Mouse (Mus musculus): ENCODE results near the gene Dctn1. TPM values are rescaled to one million over a fixed set of nuclear protein-coding genes. Genes with fewer than 3 reads are reported as not detected.

Dctn1 gene
- total RNA-seq, 2 experiments from 2014 or later, result 137 to 139 TPM

DNA sequence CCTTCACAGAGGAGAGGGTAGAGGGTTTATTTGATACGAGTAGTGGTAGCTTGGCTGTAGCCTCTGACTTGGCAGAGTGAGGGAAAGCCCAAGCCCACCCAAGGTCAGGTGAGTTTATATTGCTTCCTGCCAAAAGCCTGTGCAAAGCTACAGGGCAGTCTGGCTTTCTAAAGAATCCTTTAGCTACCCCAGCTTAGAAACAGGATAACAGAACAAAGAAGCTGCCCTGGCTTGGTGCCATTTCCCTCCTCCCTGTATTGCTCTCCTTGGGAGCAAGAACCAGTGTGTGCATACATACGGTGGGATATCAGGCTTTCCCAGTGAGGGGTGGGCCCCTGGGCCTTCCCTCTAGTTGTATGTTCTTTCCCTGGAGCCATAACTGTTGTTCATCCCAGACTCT is 44.8 kb downstream of the Dctn1 start:
- DNase-seq, result no peak
- intact Hi-C loops (cut with DNase I), result no loop called here

DNA sequence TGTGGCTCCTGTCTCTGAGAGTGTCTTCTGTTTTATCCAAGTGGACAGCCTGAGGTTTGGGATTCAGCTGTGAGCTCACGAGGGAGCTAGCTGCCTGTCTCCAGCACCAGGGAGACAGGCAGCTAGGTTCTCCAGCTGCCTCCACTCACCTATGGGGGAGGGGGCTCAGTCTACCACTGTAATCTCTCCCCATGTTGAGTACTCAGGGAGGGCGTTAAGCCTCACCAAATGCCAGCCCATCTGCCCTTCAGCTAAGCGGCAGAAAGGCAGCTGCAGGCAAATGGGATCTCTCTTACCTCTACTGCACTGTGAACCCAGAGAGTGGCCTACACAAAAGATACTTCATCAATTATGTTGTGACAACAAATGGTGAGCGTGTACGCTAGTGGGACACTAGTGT is 45.8 kb downstream of the Dctn1 start:
- intact Hi-C loops (cut with DNase I), result no loop called here
- no peak for DNase-seq

DNA sequence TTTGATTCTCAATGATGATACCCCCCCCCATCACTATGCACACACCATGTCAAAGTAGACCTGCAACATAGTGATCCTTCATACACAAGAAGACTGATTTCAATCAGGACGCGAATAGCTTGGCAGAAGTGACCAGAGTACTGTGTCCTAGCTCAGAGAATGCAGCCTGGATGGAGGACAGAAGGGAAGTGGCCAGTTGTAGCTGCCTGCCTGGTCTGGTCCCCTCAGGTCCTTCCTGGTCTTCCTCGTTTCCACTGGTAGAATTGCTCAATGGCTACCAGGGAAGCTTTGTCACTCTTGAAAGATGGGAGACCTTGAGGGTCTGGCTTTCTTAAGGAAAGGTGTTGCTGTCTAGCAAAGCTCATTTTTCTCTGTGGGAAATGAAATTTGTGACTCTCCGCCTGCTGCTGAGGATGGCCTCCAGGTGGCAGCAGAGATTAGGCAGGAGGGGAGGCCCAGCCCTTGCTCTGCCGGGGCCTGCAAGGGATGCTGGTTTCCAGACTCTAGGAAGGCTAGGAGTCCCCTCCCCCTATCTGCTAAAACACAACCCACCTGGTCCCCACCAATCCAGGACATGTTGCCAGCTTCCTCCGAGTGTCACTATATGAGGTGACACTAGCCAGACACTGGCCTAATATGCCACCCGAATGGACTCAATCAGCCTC is 49.4 kb downstream of the Dctn1 start:
- intact Hi-C loops (cut with DNase I), result loop anchor here (1.0 to 2.0 kb wide), 4 partner anchors 54 to 458 kb away; no protein-coding TSS in a partner anchor
- DNase-seq, result peak; percentile 69 to 73

DNA sequence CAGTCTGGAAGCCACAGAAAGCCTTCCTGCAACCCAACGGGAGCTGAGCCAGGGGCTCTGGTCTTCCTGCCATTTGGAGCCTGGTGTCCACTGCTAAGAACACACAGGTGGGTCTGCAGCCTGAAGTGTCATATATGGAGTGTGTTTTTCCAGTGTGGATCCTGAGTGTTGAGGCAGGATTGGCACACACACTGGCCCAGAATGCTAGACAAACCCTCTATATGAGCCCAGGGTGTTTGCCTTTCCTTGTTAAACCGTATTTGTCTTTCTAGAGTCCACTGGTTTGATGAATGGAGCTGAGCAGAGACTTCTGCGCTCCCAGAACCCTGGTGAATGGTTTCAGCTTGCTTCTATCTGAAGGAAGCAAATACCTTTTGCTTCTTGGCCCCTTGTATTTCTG is 54.1 kb downstream of the Dctn1 start, which contains the start of gene Slc4a5:
Gene Slc4a5, plus strand, starts transcription at position 15 of the 400 bp plus-strand sequence.
- intact Hi-C loops (cut with DNase I), result no loop called here
- no peak for DNase-seq

DNA sequence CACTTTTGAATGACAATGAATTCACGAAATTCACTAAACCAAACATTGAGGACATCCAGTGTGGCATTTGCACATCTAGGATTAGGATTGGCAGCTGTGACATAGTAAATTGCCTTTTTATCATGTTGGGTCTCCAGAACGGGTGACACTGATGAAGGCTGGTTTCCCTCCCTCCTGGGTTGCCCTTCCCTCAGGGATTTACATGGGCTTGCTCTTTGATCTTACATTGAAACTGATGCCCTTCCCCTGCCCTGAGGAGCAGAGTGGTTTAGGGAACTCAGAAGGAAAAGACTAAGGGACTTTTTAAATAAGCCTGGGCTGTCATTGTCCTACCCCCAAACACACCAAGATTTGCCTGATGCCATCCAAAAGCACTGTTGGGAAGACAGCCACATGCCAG is 65.8 kb downstream of the Dctn1 start:
- DNase-seq, result no peak
- intact Hi-C loops (cut with DNase I), result no loop called here

DNA sequence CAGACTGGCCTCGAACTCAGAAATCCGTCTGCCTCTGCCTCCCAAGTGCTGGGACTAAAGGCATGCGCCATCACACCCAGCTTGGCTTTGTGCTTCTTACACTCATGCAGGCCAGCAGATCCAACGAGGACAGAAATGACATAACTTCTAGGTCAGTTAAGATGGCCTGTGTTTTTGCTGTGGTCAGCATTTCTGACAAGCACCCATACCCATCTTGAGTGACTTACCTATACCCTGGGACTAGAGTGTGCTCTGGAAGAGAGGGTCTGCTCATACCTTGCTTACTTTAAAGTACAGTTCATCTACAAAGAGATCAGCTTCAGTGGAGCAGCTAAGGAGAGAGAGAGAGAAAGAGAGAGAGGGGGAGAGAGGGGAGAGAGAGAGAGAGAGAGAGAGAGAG is 67.6 kb downstream of the Dctn1 start:
- no peak for DNase-seq
- intact Hi-C loops (cut with DNase I), result no loop called here

DNA sequence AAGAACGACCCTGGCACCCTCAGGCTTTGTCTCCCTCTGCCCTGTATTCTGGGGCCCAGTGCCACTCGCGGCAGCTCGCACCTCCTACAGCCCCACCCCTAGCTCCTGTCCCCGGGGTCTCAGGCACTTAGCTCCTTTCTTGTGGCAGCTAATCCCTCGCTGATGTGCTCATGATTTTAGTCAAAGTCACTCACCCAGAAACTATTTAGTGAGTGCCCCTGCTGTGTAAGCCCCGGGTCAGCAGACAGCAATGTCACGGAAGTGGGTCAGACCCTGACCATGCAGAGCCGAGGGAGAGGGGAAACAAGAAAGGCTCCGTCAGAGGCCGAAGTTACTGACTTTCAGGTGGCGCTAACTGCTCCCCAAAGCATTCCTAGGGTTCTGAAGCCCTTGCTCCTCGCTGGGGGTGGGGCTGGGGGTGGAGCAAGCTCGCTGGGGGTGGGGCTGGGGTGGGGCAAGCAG is 68.6 kb downstream of the Dctn1 start:
- no peak for DNase-seq
- intact Hi-C loops (cut with DNase I), result no loop called here

DNA sequence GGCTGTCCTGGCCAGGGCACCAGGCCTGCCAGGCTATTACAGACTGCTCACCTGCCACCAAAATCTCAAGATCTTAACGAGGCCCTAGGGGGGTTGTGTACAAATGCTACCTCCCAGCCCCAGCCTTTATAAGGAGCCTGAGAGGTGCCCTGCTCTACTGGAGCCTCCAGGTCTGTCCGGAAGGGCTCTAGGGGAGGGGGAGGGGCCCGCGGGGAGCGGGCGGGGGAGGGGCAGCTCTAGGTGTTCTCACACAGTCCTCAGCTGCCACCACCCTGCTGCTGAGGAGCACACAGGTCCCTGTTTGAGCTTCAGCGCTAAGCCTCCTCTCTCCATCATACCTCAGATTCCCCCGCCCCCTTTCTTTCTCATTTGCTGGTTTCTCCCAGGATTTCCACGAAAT is 71.4 kb downstream of the Dctn1 start:
- DNase-seq, result no peak
- intact Hi-C loops (cut with DNase I), result no loop called here

DNA sequence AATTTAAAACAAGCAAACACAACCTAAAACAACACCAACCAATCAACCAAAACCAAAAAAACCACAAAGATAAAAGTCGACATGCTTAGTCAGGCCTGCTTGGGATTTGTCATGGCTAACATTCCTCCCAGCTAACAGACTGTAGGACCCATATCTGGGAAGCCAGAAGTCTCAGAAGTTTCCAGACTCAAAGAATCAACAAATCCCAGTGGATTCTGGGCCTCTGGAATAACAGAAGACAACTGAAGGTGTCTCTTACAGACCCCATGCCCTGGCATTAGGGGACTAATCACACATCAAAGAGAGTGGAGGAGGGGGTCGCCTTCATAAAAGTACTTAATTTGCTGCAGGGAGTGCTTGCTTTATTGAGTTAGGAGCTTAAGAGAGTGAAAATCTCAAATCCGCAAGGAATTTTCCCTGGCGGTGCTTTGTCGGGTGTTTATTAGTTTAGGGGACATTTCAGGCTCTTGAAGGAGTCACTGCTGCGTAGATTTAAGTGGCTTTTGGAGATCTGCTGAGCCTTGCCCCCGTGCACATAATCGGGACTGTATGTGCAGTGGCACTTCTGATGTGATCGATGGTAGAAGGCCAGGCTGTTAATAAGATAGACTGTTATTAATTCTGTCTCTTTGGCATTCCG is 78.8 kb downstream of the Dctn1 start:
- DNase-seq, result no peak
- intact Hi-C loops (cut with DNase I), result no loop called here

DNA sequence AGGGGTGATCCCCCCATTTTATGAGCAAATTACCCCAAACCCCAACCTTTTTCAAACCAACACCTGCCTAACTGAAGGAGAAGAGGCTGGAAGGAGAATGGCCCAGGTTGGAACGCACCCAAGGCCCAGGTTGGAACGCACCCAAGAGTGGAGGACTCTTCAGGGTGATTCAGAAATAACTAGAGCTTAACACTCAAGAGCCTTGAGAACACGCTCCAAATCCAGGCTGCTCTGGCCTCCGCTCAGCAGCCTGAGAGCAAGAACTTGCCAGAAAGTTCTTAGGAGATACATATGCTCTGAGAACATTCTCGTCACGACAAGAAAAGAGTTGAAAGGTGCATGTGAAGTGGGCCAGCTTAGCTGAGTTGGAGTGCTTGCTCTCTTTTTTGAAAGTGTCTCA is 79.4 kb downstream of the Dctn1 start:
- intact Hi-C loops (cut with DNase I), result no loop called here
- DNase-seq, result peak; percentile 68 to 74

DNA sequence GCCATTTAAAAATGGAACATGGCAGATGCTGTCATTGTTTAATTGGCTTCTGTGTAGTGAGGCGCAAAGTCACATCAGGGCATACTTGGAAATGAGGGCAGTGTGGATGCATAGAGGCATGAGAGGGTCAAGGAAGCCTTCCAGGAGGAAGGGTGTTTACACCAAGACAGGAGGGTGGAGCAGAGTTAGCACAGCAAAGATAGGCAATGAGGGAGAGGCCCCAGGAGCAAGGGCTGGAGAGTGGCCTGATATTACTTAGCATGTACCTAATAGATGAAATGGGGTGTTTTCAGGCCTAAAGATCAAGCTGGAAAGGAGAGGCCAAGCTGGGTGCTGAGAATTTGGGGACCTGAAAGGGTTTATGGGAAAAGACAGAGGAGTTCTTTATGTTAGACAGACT is 80.3 kb downstream of the Dctn1 start:
- DNase-seq, result no peak
- intact Hi-C loops (cut with DNase I), result no loop called here

DNA sequence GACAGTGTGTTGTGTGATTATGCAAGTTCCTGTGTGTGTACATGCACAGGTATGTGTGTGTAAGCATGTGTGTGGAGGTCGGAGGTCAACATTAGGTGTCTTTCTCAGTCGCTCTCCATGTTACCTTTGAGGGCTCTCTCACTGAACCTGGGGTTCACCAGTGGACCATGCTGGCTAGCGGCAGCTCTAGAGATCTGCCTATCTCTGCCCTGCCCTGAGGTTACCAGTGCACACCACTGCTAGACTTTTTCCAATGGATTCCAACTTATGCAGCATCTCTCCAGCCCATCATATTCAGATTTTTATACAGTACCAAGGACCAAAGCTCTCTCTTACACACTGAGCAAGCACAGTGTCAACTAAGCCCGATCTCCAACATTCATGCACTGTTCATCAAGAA is 81.0 kb downstream of the Dctn1 start:
- intact Hi-C loops (cut with DNase I), result no loop called here
- no peak for DNase-seq

DNA sequence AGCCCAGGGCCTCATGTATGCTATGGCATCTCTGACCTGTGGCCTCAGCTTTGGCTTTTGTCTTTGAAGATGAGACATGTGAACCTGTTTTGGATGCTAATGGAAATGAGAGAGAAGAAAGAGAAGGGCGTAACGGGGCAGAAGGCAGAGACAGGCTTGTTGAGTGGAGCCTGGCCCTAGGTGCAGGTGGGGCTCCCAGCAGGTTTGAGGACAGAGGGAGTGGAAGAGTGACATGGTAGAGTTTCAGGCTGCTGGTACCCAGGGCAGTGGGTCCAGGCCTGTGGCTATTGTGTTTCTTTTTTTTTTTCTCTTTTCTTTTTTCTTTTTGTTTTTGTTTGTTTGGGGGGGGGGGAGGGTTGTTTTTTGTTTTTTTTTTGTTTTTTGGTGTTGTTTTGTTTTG is 81.4 kb downstream of the Dctn1 start:
- DNase-seq, result no peak
- intact Hi-C loops (cut with DNase I), result no loop called here

Other genes with a start within 250 kb of the Dctn1 start
- gene Sema4f, start 226.2 kb upstream of the Dctn1 start, total RNA-seq (2021), result under 1 TPM; 0.22 TPM
- not detected for gene M1ap, start 219.0 kb upstream of the Dctn1 start, total RNA-seq (2021)
- 1 to 10 TPM; 2.8 to 4.3 TPM for gene Dok1, start 132.4 kb upstream of the Dctn1 start, total RNA-seq (2021)
- 1 to 10 TPM; 2.9 to 3.1 TPM for gene Loxl3, start 131.7 kb upstream of the Dctn1 start, total RNA-seq (2021)
- gene Aup1, start 111.4 kb upstream of the Dctn1 start, total RNA-seq (2021), result 10 to 100 TPM; 78.1 to 82.2 TPM
- gene Htra2, start 110.6 kb upstream of the Dctn1 start, total RNA-seq (2021), result 10 to 100 TPM; 34.2 to 35.4 TPM
- gene Dqx1, start 108.1 kb upstream of the Dctn1 start, total RNA-seq (2021), result under 1 TPM; 0.65 to 0.89 TPM
- gene Tlx2, start 95.6 kb upstream of the Dctn1 start, total RNA-seq (2021), result not detected
- gene Pcgf1, start 88.1 kb upstream of the Dctn1 start, total RNA-seq (2021), result 10 to 100 TPM in 1 of 2 experiments, 1 to 10 TPM in 1; 8.6 to 10.1 TPM
- 1 to 10 TPM in 1 of 2 experiments, under 1 TPM in 1; 0.68 to 1.1 TPM for gene Lbx2, start 79.6 kb upstream of the Dctn1 start, total RNA-seq (2021)
- gene Ccdc142, start 64.3 kb upstream of the Dctn1 start, total RNA-seq (2021), result 1 to 10 TPM; 1.4 to 1.5 TPM
- gene Gm42688, start 64.3 kb upstream of the Dctn1 start, total RNA-seq (2021), result 1 to 10 TPM; 1.1 to 1.4 TPM
- 100 to 1,000 TPM; 123 to 132 TPM for gene Mrpl53, start 56.9 kb upstream of the Dctn1 start, total RNA-seq (2021)
- gene Mogs, start 50.4 kb upstream of the Dctn1 start, total RNA-seq (2021), result 1 to 10 TPM; 8.2 to 8.8 TPM
- 10 to 100 TPM; 71.0 to 71.7 TPM for gene Wbp1, start 44.4 kb upstream of the Dctn1 start, total RNA-seq (2021)
- gene Ino80b, start 40.5 kb upstream of the Dctn1 start, total RNA-seq (2021), result 10 to 100 TPM; 14.5 to 16.0 TPM
- 1 to 10 TPM; 4.6 to 5.5 TPM for gene Rtkn, start 30.5 kb upstream of the Dctn1 start, total RNA-seq (2021)
- 1 to 10 TPM; 1.4 to 1.5 TPM for gene Wdr54, start 9.5 kb upstream of the Dctn1 start, total RNA-seq (2021)
- gene 1700003E16Rik, start 9.5 kb upstream of the Dctn1 start, total RNA-seq (2021), result under 1 TPM; 0.16 to 0.39 TPM
- not detected for gene Slc4a5, start 53.9 kb downstream of the Dctn1 start, total RNA-seq (2021)
- gene Mthfd2, start 160.0 kb downstream of the Dctn1 start, total RNA-seq (2021), result 1 to 10 TPM; 2.2 to 3.0 TPM
- 10 to 100 TPM; 22.9 to 24.9 TPM for gene Mob1a, start 160.1 kb downstream of the Dctn1 start, total RNA-seq (2021)
- 100 to 1,000 TPM; 329 to 387 TPM for gene Bola3, start 183.2 kb downstream of the Dctn1 start, total RNA-seq (2021)